Mouse (Mus musculus) embryonic facial prominence, embryonic 13.5 days (tissue): ENCODE data around the gene Fam19a2. TPM values are rescaled to one million over a fixed set of nuclear protein-coding genes. Genes with fewer than 3 reads are reported as not detected.

Experiments used
- ATAC-seq: fragments of 200-750 bp; cut with Nextera tagmentation; 2 replicates; pipeline ENCODE4 v1.8.0; 2017; ENCODE audit warnings: low read depth; ENCODE audit not compliant: insufficient number of reproducible peaks, insufficient read depth, low FRiP score, low TSS enrichment
- H3K27ac ChIP-seq: fragments of 300-500 bp; sonication (generic); 2 replicates; pipeline ENCODE4 v1.5.1; 2015; ENCODE audit warnings: moderate library complexity, mild to moderate bottlenecking, inconsistent platforms
- H3K27me3 ChIP-seq: fragments of 300-500 bp; sonication (generic); 2 replicates; pipeline ENCODE4 v1.6.1; 2015; ENCODE audit warnings: mild to moderate bottlenecking, inconsistent platforms
- H3K36me3 ChIP-seq: fragments of 300-500 bp; sonication (generic); 2 replicates; pipeline ENCODE4 v1.6.1; 2015; ENCODE audit warnings: mild to moderate bottlenecking, inconsistent platforms
- H3K4me1 ChIP-seq: fragments of 300-500 bp; sonication (generic); 2 replicates; pipeline ENCODE4 v1.6.1; 2015; ENCODE audit warnings: inconsistent platforms
- H3K4me2 ChIP-seq: fragments of 300-500 bp; sonication (generic); 2 replicates; pipeline ENCODE4 v1.6.1; 2015; ENCODE audit warnings: moderate library complexity, mild to moderate bottlenecking, inconsistent platforms
- H3K4me3 ChIP-seq: fragments of 300-500 bp; sonication (generic); 2 replicates; pipeline ENCODE4 v1.5.1; 2015; ENCODE audit warnings: mild to moderate bottlenecking, inconsistent platforms
- H3K9ac ChIP-seq: fragments of 300-500 bp; sonication (generic); 2 replicates; pipeline ENCODE4 v1.6.1; 2015; ENCODE audit warnings: mild to moderate bottlenecking, inconsistent platforms
- H3K9me3 ChIP-seq: fragments of 300-500 bp; sonication (generic); 2 replicates; pipeline ENCODE4 v1.6.1; 2016; ENCODE audit warnings: inconsistent platforms
- WGBS: fragments of 180-500 bp; shearing (Covaris S2); methylation state at CpG from one replicate; pipeline ENCODE4 v1.1.7; 2015; ENCODE audit warnings: mixed read lengths; 5-methylcytosine and 5-hydroxymethylcytosine counted together
- polyA plus RNA-seq: library from polyadenylated mRNA; unstranded; fragments of >200 nt; fragmentation: Nextera tagmentation; extraction: Ambion mirVana; gene quantifications from 2 replicates; pipeline ENCODE4 v1.2.1, GENCODE M21; 2015

Fam19a2 gene
- polyA plus RNA-seq, 1 experiment from 2014 or later, result 4.2 TPM

GRCm38 (mm10) chr10:123671208-123671607 is 407.4 kb downstream of the Fam19a2 start:
- no peaks in the 10 kb centered on the region for H3K27me3 ChIP-seq
- H3K9me3 ChIP-seq, result no peaks in the 10 kb centered on the region; the same call in 1 of the 2 replicates
- no peak for ATAC-seq
- no peak overlapping the region for H3K27ac ChIP-seq
- H3K36me3 ChIP-seq, result no peaks in the 10 kb centered on the region
- H3K9ac ChIP-seq, result no peak overlapping the region
- no peak overlapping the region for H3K4me2 ChIP-seq
- no peak overlapping the region for H3K4me3 ChIP-seq
- 0 out of 2 replicates have a peak, but pooled peaks cover 2% of the 10 kb centered on the region for H3K4me1 ChIP-seq

DNA sequence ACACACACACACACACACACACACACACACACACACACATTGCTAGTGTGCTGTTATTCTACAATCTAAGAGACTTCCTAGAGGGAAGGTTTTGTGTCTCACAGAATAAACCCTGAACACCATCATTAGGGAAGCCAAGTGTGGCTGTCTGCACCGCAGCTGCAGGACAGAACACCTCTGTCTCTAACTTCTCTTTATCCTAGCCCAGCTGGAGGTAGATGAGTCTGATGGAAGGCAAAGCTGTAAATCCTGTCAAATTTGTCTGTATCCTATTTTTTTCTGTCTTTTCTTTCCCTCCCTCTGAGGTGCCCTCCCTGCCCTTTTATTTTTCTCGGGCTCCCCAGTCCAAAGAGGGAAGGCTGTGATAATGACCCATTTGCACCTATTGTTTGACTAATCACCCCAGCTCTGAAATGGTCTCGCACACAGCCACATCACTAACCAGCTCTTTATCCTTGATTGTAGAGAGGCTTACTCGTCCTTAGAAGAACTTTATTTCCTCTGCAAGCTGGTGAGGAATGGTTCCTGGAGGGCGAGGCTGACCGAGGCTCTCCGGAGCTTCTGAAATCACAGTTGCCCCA is 414.6 kb downstream of the Fam19a2 start:
- H3K27me3 ChIP-seq, result no peaks in the 10 kb centered on the region
- no peak overlapping the region for H3K9ac ChIP-seq
- no peaks in the 10 kb centered on the region for H3K36me3 ChIP-seq
- WGBS, result 15% methylated on average over 7 of the region's 7 CpGs
- H3K4me2 ChIP-seq, result no peak overlapping the region
- no peak overlapping the region for H3K27ac ChIP-seq
- no peaks in the 10 kb centered on the region for H3K9me3 ChIP-seq
- ATAC-seq, result no peak
- H3K4me1 ChIP-seq, result peaks cover 7% of the 10 kb centered on the region
- no peak overlapping the region for H3K4me3 ChIP-seq

DNA sequence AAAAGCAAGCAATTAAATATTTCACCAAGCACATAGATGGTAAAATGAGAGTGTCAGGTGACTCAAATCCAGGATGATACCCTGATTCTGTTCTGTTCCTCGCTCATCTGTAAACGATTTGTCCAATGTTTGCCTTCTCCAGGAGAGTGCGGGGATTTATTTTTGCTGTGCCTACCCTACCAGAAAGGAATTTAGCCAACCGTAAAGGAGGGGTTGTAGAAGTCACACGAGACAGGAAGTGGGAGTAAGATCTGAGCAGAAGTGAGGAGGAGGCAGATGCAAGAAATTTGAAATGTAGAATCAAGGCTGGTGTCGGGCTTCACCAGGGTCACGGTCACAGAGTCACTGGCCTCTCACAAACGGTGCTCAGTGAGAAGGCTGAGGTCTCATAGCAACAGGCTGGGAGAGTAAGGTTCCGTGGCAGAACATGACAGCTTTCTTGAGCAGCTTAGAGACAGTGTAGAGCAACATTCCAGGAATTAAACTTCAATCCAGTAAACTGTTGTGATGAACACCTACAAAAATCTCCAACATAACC is 419.0 kb downstream of the Fam19a2 start:
- no peak for ATAC-seq
- 17% methylated on average over 9 of the region's 9 CpGs for WGBS

GRCm38 (mm10) chr10:123692186-123692925 is 428.6 kb downstream of the Fam19a2 start:
- Histone ChIP-seq H3K4me1 (no peaks in the 10 kb centered on the region), H3K9me3 (no peaks in the 10 kb centered on the region), H3K9ac (no peak overlapping the region), H3K4me3 (no peak overlapping the region), H3K4me2 (no peak overlapping the region), H3K36me3 (no peaks in the 10 kb centered on the region), H3K27me3 (no peaks in the 10 kb centered on the region), H3K27ac (no peak overlapping the region)
- WGBS, result 77% methylated on average over 8 of the region's 8 CpGs
- no peak for ATAC-seq

More for the DNA sequence above, 419.0 kb downstream of the Fam19a2 start:
- Histone ChIP-seq H3K27me3 (no peaks in the 10 kb centered on the region), H3K27ac (no peak overlapping the region), H3K4me3 (no peak overlapping the region), H3K4me1 (peaks cover 7% of the 10 kb centered on the region), H3K9me3 (no peaks in the 10 kb centered on the region), H3K9ac (no peak overlapping the region), H3K36me3 (no peaks in the 10 kb centered on the region), H3K4me2 (no peak overlapping the region)

- Histone ChIP-seq H3K36me3 (no peaks in the 10 kb centered on the region), H3K27ac (no peak overlapping the region), H3K4me3 (no peak overlapping the region), H3K4me2 (no peak overlapping the region), H3K9ac (no peak overlapping the region), H3K9me3 (no peaks in the 10 kb centered on the region), H3K27me3 (no peaks in the 10 kb centered on the region), H3K4me1 (no peaks in the 10 kb centered on the region)
- WGBS, result 70% methylated on average over 4 of the region's 4 CpGs
- ATAC-seq, result no peak
Measured at GRCm38 (mm10) chr10:123692926-123693224, 429.1 kb downstream of the Fam19a2 start.

DNA sequence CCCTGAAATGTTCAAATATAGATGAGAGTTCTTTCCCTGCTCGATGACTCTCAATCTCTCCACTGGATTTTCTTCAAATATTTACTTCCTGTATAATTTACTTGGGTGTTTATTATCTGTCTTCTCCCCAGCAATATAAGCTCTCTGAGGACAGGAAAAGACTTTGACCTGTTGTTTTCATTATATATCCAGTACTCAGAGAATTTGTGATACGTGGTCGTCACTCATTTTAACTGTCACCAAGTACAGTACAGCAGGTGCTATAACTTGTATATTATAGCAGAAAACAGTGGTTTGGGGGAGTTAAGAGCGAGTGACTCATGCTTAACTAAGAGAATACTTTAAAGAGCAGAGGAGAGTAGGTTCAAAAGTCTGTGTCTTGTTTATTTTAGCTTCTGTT is 438.8 kb downstream of the Fam19a2 start:
- Histone ChIP-seq H3K9ac (no peak overlapping the region), H3K27me3 (no peaks in the 10 kb centered on the region)

GRCm38 (mm10) chr10:123707026-123707425 is 443.2 kb downstream of the Fam19a2 start:
- no peaks in the 10 kb centered on the region for H3K4me1 ChIP-seq

More for the DNA sequence above, 438.8 kb downstream of the Fam19a2 start:
- no peak for ATAC-seq
- whole genome bisulfite sequencing, result 88% methylated on average over 4 of the region's 4 CpGs
- Histone ChIP-seq H3K9me3 (no peaks in the 10 kb centered on the region), H3K36me3 (no peaks in the 10 kb centered on the region), H3K4me2 (no peak overlapping the region), H3K4me3 (no peak overlapping the region), H3K4me1 (no peaks in the 10 kb centered on the region), H3K27ac (no peak overlapping the region)

GRCm38 (mm10) chr10:123710738-123711137 is 446.9 kb downstream of the Fam19a2 start:
- no peak for ATAC-seq
- no peak overlapping the region for H3K4me3 ChIP-seq
- H3K27ac ChIP-seq, result no peak overlapping the region
- H3K36me3 ChIP-seq, result no peaks in the 10 kb centered on the region
- 77% methylated on average over 2 of the region's 2 CpGs for WGBS
- H3K27me3 ChIP-seq, result no peaks in the 10 kb centered on the region
- no peaks in the 10 kb centered on the region for H3K4me1 ChIP-seq
- no peaks in the 10 kb centered on the region for H3K9me3 ChIP-seq
- no peak overlapping the region for H3K4me2 ChIP-seq
- no peak overlapping the region for H3K9ac ChIP-seq

More at GRCm38 (mm10) chr10:123707026-123707425, 443.2 kb downstream of the Fam19a2 start:
- Histone ChIP-seq H3K4me2 (no peak overlapping the region), H3K9me3 (no peaks in the 10 kb centered on the region), H3K36me3 (no peaks in the 10 kb centered on the region), H3K9ac (no peak overlapping the region), H3K27ac (no peak overlapping the region), H3K4me3 (no peak overlapping the region), H3K27me3 (no peaks in the 10 kb centered on the region)
- 89% methylated on average over 3 of the region's 3 CpGs for WGBS
- ATAC-seq, result no peak

DNA sequence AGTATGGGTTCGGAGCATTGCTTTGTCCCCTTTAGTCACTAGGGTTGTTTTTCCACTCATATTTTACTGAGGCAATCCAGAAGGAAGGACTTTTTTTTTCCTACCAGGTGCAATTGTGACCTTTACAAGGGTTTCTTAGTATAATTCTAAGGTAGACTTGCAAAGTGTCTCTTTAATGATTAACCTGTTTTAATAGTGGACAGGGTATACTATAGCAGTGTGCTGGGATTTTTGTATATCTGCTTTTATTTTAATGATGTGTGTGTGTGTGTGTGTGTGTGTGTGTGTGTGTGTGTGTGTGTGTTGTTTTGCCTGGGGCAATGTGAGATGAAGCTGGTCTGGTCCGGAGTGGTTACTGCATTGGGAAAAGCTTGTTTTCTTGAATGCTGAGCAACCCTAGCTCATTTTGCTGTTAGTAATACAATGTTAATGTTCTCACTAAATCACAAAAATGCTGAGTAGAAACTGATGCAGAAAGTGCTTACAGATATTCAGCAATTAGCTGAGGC is 458.2 kb downstream of the Fam19a2 start:
- 50% methylated on average over 2 of the region's 2 CpGs for WGBS
- no peak overlapping the region for H3K9ac ChIP-seq
- H3K4me2 ChIP-seq, result no peak overlapping the region

DNA sequence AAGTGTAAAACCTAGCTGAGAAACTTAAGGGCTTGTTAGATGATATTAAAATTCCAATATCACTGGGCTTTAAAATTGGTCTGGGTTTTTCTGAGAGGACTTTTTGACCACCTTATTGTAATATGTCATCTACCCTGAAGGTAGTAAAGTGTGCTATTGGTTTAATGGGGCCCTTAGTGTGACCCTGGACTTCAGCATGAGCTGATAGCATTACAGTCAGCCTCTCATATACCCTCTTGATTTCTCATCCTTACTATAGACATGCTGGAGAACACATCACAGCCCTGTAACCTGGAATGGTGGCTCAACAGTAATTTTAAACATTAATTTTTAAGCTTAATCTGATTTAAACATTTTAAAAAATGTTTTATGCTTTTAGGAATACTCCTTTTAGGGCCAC is 459.8 kb downstream of the Fam19a2 start:
- H3K9ac ChIP-seq, result no peak overlapping the region
- H3K4me3 ChIP-seq, result no peak overlapping the region
- no peak for ATAC-seq
- H3K27me3 ChIP-seq, result no peaks in the 10 kb centered on the region
- H3K9me3 ChIP-seq, result no peaks in the 10 kb centered on the region
- H3K4me2 ChIP-seq, result no peak overlapping the region
- H3K36me3 ChIP-seq, result no peaks in the 10 kb centered on the region
- no peak overlapping the region for H3K27ac ChIP-seq
- no peaks in the 10 kb centered on the region for H3K4me1 ChIP-seq

More for the DNA sequence above, 458.2 kb downstream of the Fam19a2 start:
- Histone ChIP-seq H3K9me3 (no peaks in the 10 kb centered on the region), H3K27ac (no peak overlapping the region), H3K36me3 (no peaks in the 10 kb centered on the region), H3K4me1 (no peaks in the 10 kb centered on the region), H3K27me3 (no peaks in the 10 kb centered on the region), H3K4me3 (no peak overlapping the region)
- no peak for ATAC-seq

DNA sequence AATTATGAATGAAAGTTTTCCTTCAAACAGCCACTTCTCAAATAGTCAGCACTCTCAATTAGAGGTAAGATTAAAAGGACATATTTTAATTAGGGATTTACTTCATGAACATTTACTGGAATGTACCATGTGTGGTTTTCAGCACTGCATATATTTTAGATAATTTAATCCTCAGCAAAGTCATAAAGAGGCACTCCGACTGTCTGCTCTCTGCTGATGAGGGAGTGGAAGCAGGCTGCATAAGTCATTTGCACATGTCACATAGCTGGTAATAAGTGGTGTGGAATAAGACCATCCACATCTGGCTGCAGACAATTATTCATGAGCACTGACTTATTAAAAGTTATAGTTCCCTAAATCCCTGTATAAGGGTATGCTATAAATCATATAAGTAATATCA is 484.5 kb downstream of the Fam19a2 start:
- Histone ChIP-seq H3K4me1 (no peaks in the 10 kb centered on the region), H3K4me3 (no peak overlapping the region), H3K9me3 (no peaks in the 10 kb centered on the region), H3K4me2 (no peak overlapping the region), H3K27ac (no peak overlapping the region), H3K9ac (no peak overlapping the region), H3K27me3 (no peaks in the 10 kb centered on the region), H3K36me3 (no peaks in the 10 kb centered on the region)
- no peak for ATAC-seq
- 54% methylated on average over 1 of the region's 1 CpGs for WGBS

GRCm38 (mm10) chr10:123751676-123752280 is 488.0 kb downstream of the Fam19a2 start:
- no peak overlapping the region for H3K4me2 ChIP-seq
- no peak overlapping the region for H3K4me3 ChIP-seq
- H3K9me3 ChIP-seq, result no peaks in the 10 kb centered on the region
- H3K27ac ChIP-seq, result no peak overlapping the region
- H3K4me1 ChIP-seq, result no peaks in the 10 kb centered on the region
- ATAC-seq, result no peak
- H3K9ac ChIP-seq, result no peak overlapping the region
- no peaks in the 10 kb centered on the region for H3K36me3 ChIP-seq
- WGBS, result 44% methylated on average over 6 of the region's 6 CpGs
- H3K27me3 ChIP-seq, result no peaks in the 10 kb centered on the region
